Mouse (Mus musculus) spleen, adult 2 months (tissue): ENCODE data around the gene Tpgs1.
A peak's percentile ranks its signal among the peaks of the same experiment; 100 is the strongest.

Source experiments
- CTCF ChIP-seq: fragments of 200-500 bp; IDR thresholded peaks from 2 replicates; pipeline ENCODE4 v1.5.1; 2011; ENCODE audit warnings: mild to moderate bottlenecking, inconsistent platforms; ENCODE audit not compliant: insufficient read depth, insufficient read length, insufficient replicate concordance; ENCODE audit errors: extremely low read depth
- POLR2A ChIP-seq: fragments of 200-500 bp; IDR thresholded peaks from 2 replicates; pipeline ENCODE4 v1.6.1; 2011; ENCODE audit warnings: low read depth, low read length, inconsistent platforms

- TF ChIP-seq CTCF (no peak), POLR2A (peak; percentile 81)
Measured at GRCm38 (mm10) chr10:79681591-79682245, 12.5 kb downstream of the Tpgs1 start, which contains the start of gene Cdc34.
